ENCODE assay signal across 29 mouse cellular contexts in genomic region chr9:45346276-45346675, GRCm38 (mm10). TPM values are rescaled to one million over a fixed set of nuclear protein-coding genes. Genes with fewer than 3 reads are reported as not detected.
DNase-seq lines count a peak whose midpoint lies in the region; ATAC-seq and TF ChIP-seq lines count a peak whose summit lies in the region.
"Had no signal": no experiment of that assay in that cellular context is flagged by ENCODE, and none has a peak within 500 bp of the region (broad histone marks: within the 10 kb centered on the region; RNA-seq: fewer than 3 reads in every experiment).

No protein-coding gene starts in this region.

- WGBS in hindbrain, embryonic 14.5 days: 70% methylated on average over 6 of the region's 6 CpGs
- WGBS in hindbrain, embryonic 13.5 days: 60% methylated on average over 6 of the region's 6 CpGs
- 85% methylated on average over 6 of the region's 6 CpGs for WGBS in midbrain, postnatal 0 days
- WGBS in midbrain, embryonic 14.5 days: 78% methylated on average over 6 of the region's 6 CpGs

- TF ChIP-seq CTCF in midbrain, postnatal 0 days (IDR thresholded peaks at IDR 0.05): no peak

- H3K4me2 ChIP-seq in hindbrain, embryonic 14.5 days (replicated peaks): no peak overlapping the region
- no peak overlapping the region for H3K4me2 ChIP-seq in hindbrain, embryonic 13.5 days
- H3K4me2 ChIP-seq in midbrain, postnatal 0 days (ENCODE audit: low read depth, low read length, poor library complexity, severe bottlenecking): no peak overlapping the region
- no peak overlapping the region for H3K4me2 ChIP-seq in midbrain, embryonic 14.5 days (ENCODE audit: low read length)
- H3K4me2 ChIP-seq: heart, embryonic 12.5 days; intestine, embryonic 15.5 days; liver, embryonic 13.5 days; midbrain, embryonic 11.5 days had no signal

- no peaks in the 10 kb centered on the region for H3K9me3 ChIP-seq in hindbrain, embryonic 14.5 days (ENCODE audit: control insufficient read depth, low read length)
- no peaks in the 10 kb centered on the region for H3K9me3 ChIP-seq in hindbrain, embryonic 13.5 days
- no peaks in the 10 kb centered on the region for H3K9me3 ChIP-seq in midbrain, postnatal 0 days (ENCODE audit: low read length)
- H3K9me3 ChIP-seq in midbrain, embryonic 14.5 days (ENCODE audit: control insufficient read depth, low read length): no peaks in the 10 kb centered on the region
- H3K9me3 ChIP-seq: forebrain, embryonic 10.5 days; G1E; heart, embryonic 12.5 days; hindbrain, embryonic 10.5 days; intestine, embryonic 15.5 days; liver, embryonic 13.5 days had no signal

- no peak overlapping the region for H3K4me3 ChIP-seq in hindbrain, embryonic 14.5 days (replicated peaks; ENCODE audit: low read length)
- H3K4me3 ChIP-seq in hindbrain, embryonic 13.5 days: no peak overlapping the region
- H3K4me3 ChIP-seq in midbrain, postnatal 0 days (ENCODE audit: low read depth, low read length): no peak overlapping the region
- no peak overlapping the region for H3K4me3 ChIP-seq in midbrain, embryonic 14.5 days (replicated peaks; ENCODE audit: low read depth, low read length)
- H3K4me3 ChIP-seq: forebrain, embryonic 10.5 days; heart, embryonic 12.5 days; hindbrain, embryonic 10.5 days; intestine, embryonic 15.5 days; layer of hippocampus, adult 2 months; liver, embryonic 13.5 days had no signal

- no peaks in the 10 kb centered on the region for H3K27me3 ChIP-seq in hindbrain, embryonic 14.5 days (ENCODE audit: control insufficient read depth, insufficient read depth, low read length)
- no peaks in the 10 kb centered on the region for H3K27me3 ChIP-seq in hindbrain, embryonic 13.5 days
- no peaks in the 10 kb centered on the region for H3K27me3 ChIP-seq in midbrain, postnatal 0 days (ENCODE audit: insufficient read depth, low read length)
- no peaks in the 10 kb centered on the region for H3K27me3 ChIP-seq in midbrain, embryonic 14.5 days (ENCODE audit: control insufficient read depth, insufficient read depth, low read length)
- H3K27me3 ChIP-seq: heart, embryonic 12.5 days; intestine, embryonic 15.5 days; liver, embryonic 13.5 days had no signal

- H3K27ac ChIP-seq in hindbrain, embryonic 14.5 days: no peak overlapping the region
- no peak overlapping the region for H3K27ac ChIP-seq in hindbrain, embryonic 13.5 days
- H3K27ac ChIP-seq in midbrain, postnatal 0 days (ENCODE audit: low read depth, low read length): no peak overlapping the region
- H3K27ac ChIP-seq in midbrain, embryonic 14.5 days (replicated peaks; ENCODE audit: low read depth, low read length): no peak overlapping the region
- H3K27ac ChIP-seq: forebrain, embryonic 10.5 days; hindbrain, embryonic 10.5 days; intestine, embryonic 15.5 days; layer of hippocampus, adult 2 months; liver, embryonic 13.5 days had no signal

- no peak overlapping the region for H3K9ac ChIP-seq in hindbrain, embryonic 14.5 days
- H3K9ac ChIP-seq in hindbrain, embryonic 13.5 days: no peak overlapping the region
- no peak overlapping the region for H3K9ac ChIP-seq in midbrain, postnatal 0 days (replicated peaks; ENCODE audit: low read length, poor library complexity, severe bottlenecking)
- H3K9ac ChIP-seq in midbrain, embryonic 14.5 days (replicated peaks; ENCODE audit: low read length): no peak overlapping the region
- H3K9ac ChIP-seq: heart, embryonic 12.5 days; intestine, embryonic 15.5 days; liver, embryonic 13.5 days had no signal

- H3K4me1 ChIP-seq in hindbrain, embryonic 14.5 days (replicated peaks; ENCODE audit: control insufficient read depth, insufficient read depth, low read length): 0 out of 2 replicates have a peak, but pooled peaks cover 2% of the 10 kb centered on the region
- H3K4me1 ChIP-seq in hindbrain, embryonic 13.5 days (replicated peaks): peaks cover 9% of the 10 kb centered on the region; the same call in 1 of the 2 replicates
- H3K4me1 ChIP-seq in midbrain, postnatal 0 days (ENCODE audit: insufficient read depth, low read length): no peaks in the 10 kb centered on the region
- no peaks in the 10 kb centered on the region for H3K4me1 ChIP-seq in midbrain, embryonic 14.5 days (ENCODE audit: control insufficient read depth, insufficient read depth, low read length)
- H3K4me1 ChIP-seq: heart, embryonic 12.5 days; intestine, embryonic 15.5 days; liver, embryonic 13.5 days had no signal

- 0 out of 2 replicates have a peak, but pooled peaks have one; percentile 40 for ATAC-seq in hindbrain, embryonic 14.5 days (ENCODE audit: low FRiP score)
- ATAC-seq in hindbrain, embryonic 13.5 days (ENCODE audit: low FRiP score): no peak
- no peak for ATAC-seq in midbrain, postnatal 0 days (ENCODE audit: low FRiP score)
- no peak for ATAC-seq in midbrain, embryonic 14.5 days (ENCODE audit: low FRiP score, low TSS enrichment)
- ATAC-seq: intestine, embryonic 15.5 days; Patski had no signal

- DNase-seq in cerebellum, postnatal 14 days: peak; percentile 62 to 67
- no peak for DNase-seq in cerebellum, adult 11 months
- DNase-seq in hindbrain, embryonic 14.5 days (ENCODE audit: low spot score): no peak
- DNase-seq in midbrain, postnatal 0 days (ENCODE audit: low spot score): peak; percentile 65
- no peak for DNase-seq in midbrain, embryonic 14.5 days
- no peak for DNase-seq in thymus, postnatal 0 days (ENCODE audit: low spot score)
- DNase-seq: B cell, adult 2 months; heart, adult 18-20 months; heart, postnatal 10 days; kidney, adult 8-10 months; liver, embryonic 13.5 days; lung, adult 2 months; lung, postnatal 14 days; thymus, postnatal 36 days had no signal

- H3K36me3 ChIP-seq in hindbrain, embryonic 14.5 days (replicated peaks; ENCODE audit: control insufficient read depth, insufficient read depth): no peaks in the 10 kb centered on the region
- H3K36me3 ChIP-seq in hindbrain, embryonic 13.5 days: no peaks in the 10 kb centered on the region
- no peaks in the 10 kb centered on the region for H3K36me3 ChIP-seq in midbrain, postnatal 0 days (ENCODE audit: insufficient read depth, low read length)
- no peaks in the 10 kb centered on the region for H3K36me3 ChIP-seq in midbrain, embryonic 14.5 days (ENCODE audit: control insufficient read depth, insufficient read depth, low read length)
- H3K36me3 ChIP-seq: forebrain, embryonic 10.5 days; G1E; heart, embryonic 12.5 days; hindbrain, embryonic 10.5 days; intestine, embryonic 15.5 days; liver, embryonic 13.5 days had no signal

RNA-seq across cellular contexts. Expression of gene Fxyd6, which starts 23.7 kb away (rescaled TPM):
- 377 and 410 TPM in 2 replicates for polyA plus RNA-seq in hindbrain, embryonic 14.5 days (2014; fragmentation: Nextera tagmentation; extraction: Ambion mirVana)
- polyA plus RNA-seq in hindbrain, embryonic 13.5 days (2015; fragmentation: Nextera tagmentation; extraction: Ambion mirVana): 354 and 379 TPM in 2 replicates
- 482 and 524 TPM in 2 replicates for total RNA-seq in midbrain, postnatal 0 days (2014; rRNA removed)
- polyA plus RNA-seq in midbrain, postnatal 0 days (2015; fragmentation: Nextera tagmentation; extraction: Ambion mirVana): 944 and 984 TPM in 2 replicates
- polyA plus RNA-seq in midbrain, embryonic 14.5 days (2014; fragmentation: Nextera tagmentation; extraction: Ambion mirVana): 348 and 508 TPM in 2 replicates
- 3.6 and 4.3 TPM in 2 replicates for polyA plus RNA-seq in thymus, postnatal 0 days (2015; fragmentation: Nextera tagmentation; extraction: Ambion mirVana)
- total RNA-seq: common myeloid progenitor, adult 5-6 weeks; megakaryocyte progenitor cell, adult 5-6 weeks; monocyte, adult 5-6 weeks; neutrophil, adult 5-6 weeks had no signal
- polyA plus RNA-seq: G1E had no signal

RNA-seq across cellular contexts. Expression of gene Tmprss13, which starts 27.4 kb away (rescaled TPM):
- polyA plus RNA-seq in hindbrain, embryonic 14.5 days (2014; fragmentation: Nextera tagmentation; extraction: Ambion mirVana): not detected in 2 replicates
- polyA plus RNA-seq in hindbrain, embryonic 13.5 days (2015; fragmentation: Nextera tagmentation; extraction: Ambion mirVana): not detected in 2 replicates
- 0.05 TPM in 1 of 2 replicates, not detected in the other for total RNA-seq in midbrain, postnatal 0 days (2014; rRNA removed)
- not detected in 2 replicates for polyA plus RNA-seq in midbrain, postnatal 0 days (2015; fragmentation: Nextera tagmentation; extraction: Ambion mirVana)
- polyA plus RNA-seq in midbrain, embryonic 14.5 days (2014; fragmentation: Nextera tagmentation; extraction: Ambion mirVana): 0.07 TPM in 1 of 2 replicates, not detected in the other
- polyA plus RNA-seq in thymus, postnatal 0 days (2015; fragmentation: Nextera tagmentation; extraction: Ambion mirVana): 0.18 and 0.33 TPM in 2 replicates
- total RNA-seq: CH12.LX; common myeloid progenitor, adult 5-6 weeks; layer of hippocampus, adult 2 months; left cerebral cortex, postnatal 14 days; megakaryocyte progenitor cell, adult 5-6 weeks; monocyte, adult 5-6 weeks had no signal
- polyA plus RNA-seq: forebrain, embryonic 10.5 days; G1E; heart, embryonic 12.5 days; liver, embryonic 13.5 days; midbrain, embryonic 11.5 days; Patski had no signal

RNA-seq across cellular contexts. Expression of gene Fxyd2, which starts 53.2 kb away (rescaled TPM):
- 8.8 and 12.7 TPM in 2 replicates for polyA plus RNA-seq in hindbrain, embryonic 14.5 days (2014; fragmentation: Nextera tagmentation; extraction: Ambion mirVana)
- 4.5 and 6.4 TPM in 2 replicates for polyA plus RNA-seq in hindbrain, embryonic 13.5 days (2015; fragmentation: Nextera tagmentation; extraction: Ambion mirVana)
- 36.9 and 40.8 TPM in 2 replicates for total RNA-seq in midbrain, postnatal 0 days (2014; rRNA removed)
- polyA plus RNA-seq in midbrain, postnatal 0 days (2015; fragmentation: Nextera tagmentation; extraction: Ambion mirVana): 21.0 and 27.4 TPM in 2 replicates
- polyA plus RNA-seq in midbrain, embryonic 14.5 days (2014; fragmentation: Nextera tagmentation; extraction: Ambion mirVana): 8.0 and 14.1 TPM in 2 replicates
- 103 and 108 TPM in 2 replicates for polyA plus RNA-seq in thymus, postnatal 0 days (2015; fragmentation: Nextera tagmentation; extraction: Ambion mirVana)
- total RNA-seq: CH12.LX; monocyte, adult 5-6 weeks; neutrophil, adult 5-6 weeks had no signal
- polyA plus RNA-seq: G1E had no signal

Comparison
In these comparisons a context has a peak if more than half of its experiments do, and no peak if none do; other contexts are left out.
1. DNase-seq: peak in cerebellum, postnatal 14 days (2 of 2) and midbrain, postnatal 0 days (single experiment); none in cerebellum, adult 11 months (single experiment), hindbrain, embryonic 14.5 days (single experiment), midbrain, embryonic 14.5 days (single experiment) and thymus, postnatal 0 days (single experiment).
2. RNA of gene Fxyd6, which starts 23.7 kb away (polyA plus RNA-seq): 944 to 984 TPM in midbrain, postnatal 0 days, 377 to 410 TPM in hindbrain, embryonic 14.5 days, 354 to 379 TPM in hindbrain, embryonic 13.5 days and 348 to 508 TPM in midbrain, embryonic 14.5 days; 3.6 to 4.3 TPM in thymus, postnatal 0 days; every median in the first group is over 10 times any median in the second.